Mouse (Mus musculus): Measurements from ENCODE around the gene Rexo2. TPM values are rescaled to one million over a fixed set of nuclear protein-coding genes. Genes with fewer than 3 reads are reported as not detected.

Gene Rexo2
- total RNA-seq, 2 experiments from 2014 or later, result 124 to 164 TPM

Other genes with a start within 250 kb of the Rexo2 start
- 18.0 and 28.6 TPM in 2 replicates for gene Nxpe2, start 127.2 kb downstream of the Rexo2 start, total RNA-seq (2015)
- gene Nxpe2, start 127.2 kb downstream of the Rexo2 start, total RNA-seq (2017), result 15.1 and 31.6 TPM in 2 replicates
- gene Rbm7, start 14.7 kb upstream of the Rexo2 start, total RNA-seq (2015), result 117 and 122 TPM in 2 replicates
- 97.9 and 109 TPM in 2 replicates for gene Rbm7, start 14.7 kb upstream of the Rexo2 start, total RNA-seq (2017)
- 4.9 and 8.8 TPM in 2 replicates for gene Gm5617, start 14.8 kb upstream of the Rexo2 start, total RNA-seq (2015)
- 6.3 and 13.5 TPM in 2 replicates for gene Gm5617, start 14.8 kb upstream of the Rexo2 start, total RNA-seq (2017)
- 0.98 TPM in 1 of 2 replicates, not detected in the other for gene Nnmt, start 124.5 kb upstream of the Rexo2 start, total RNA-seq (2015)
- not detected in 2 replicates for gene Nnmt, start 124.5 kb upstream of the Rexo2 start, total RNA-seq (2017)